Mouse (Mus musculus) intestine, embryonic 15.5 days (tissue): ENCODE results near the gene Pax3. TPM values are rescaled to one million over a fixed set of nuclear protein-coding genes. Genes with fewer than 3 reads are reported as not detected.

Source experiments
- ATAC-seq: fragments of 200-750 bp; cut with Nextera tagmentation; 2 replicates; pipeline ENCODE4 v1.8.0; 2017; ENCODE audit warnings: moderate TSS enrichment, moderate library complexity
- H3K27ac ChIP-seq: fragments of 300-500 bp; sonication (generic); 2 replicates; pipeline ENCODE4 v1.5.1; 2015; ENCODE audit warnings: mild to moderate bottlenecking, inconsistent platforms
- H3K27me3 ChIP-seq: fragments of 300-500 bp; sonication (generic); replicated peaks from 2 replicates; pipeline ENCODE4 v1.6.1; 2015; ENCODE audit warnings: inconsistent platforms
- H3K36me3 ChIP-seq: fragments of 300-500 bp; sonication (generic); 2 replicates; pipeline ENCODE4 v1.6.1; 2015; ENCODE audit warnings: inconsistent platforms
- H3K4me1 ChIP-seq: fragments of 300-500 bp; sonication (generic); replicated peaks from 2 replicates; pipeline ENCODE4 v1.6.1; 2015; ENCODE audit warnings: inconsistent platforms
- H3K4me2 ChIP-seq: fragments of 300-500 bp; sonication (generic); replicated peaks from 2 replicates; pipeline ENCODE4 v1.6.1; 2015; ENCODE audit warnings: mild to moderate bottlenecking, inconsistent platforms
- H3K4me3 ChIP-seq: fragments of 300-500 bp; sonication (generic); replicated peaks from 2 replicates; pipeline ENCODE4 v1.5.1; 2015; ENCODE audit warnings: inconsistent platforms
- H3K9ac ChIP-seq: fragments of 300-500 bp; sonication (generic); 2 replicates; pipeline ENCODE4 v1.6.1; 2015; ENCODE audit warnings: inconsistent platforms
- H3K9me3 ChIP-seq: fragments of 300-500 bp; sonication (generic); 2 replicates; pipeline ENCODE4 v1.6.1; 2016; ENCODE audit warnings: inconsistent platforms
- WGBS: fragments of 180-500 bp; shearing (Covaris S2); methylation state at CpG from one replicate; pipeline ENCODE4 v1.1.7; 2015; 5-methylcytosine and 5-hydroxymethylcytosine counted together
- polyA plus RNA-seq: library from polyadenylated mRNA; unstranded; fragments of >200 nt; fragmentation: Nextera tagmentation; extraction: Ambion mirVana; gene quantifications from 2 replicates; pipeline ENCODE4 v1.2.1, GENCODE M21; 2015

Gene Pax3
- polyA plus RNA-seq, 1 experiment from 2014 or later: not detected

GRCm38 (mm10) chr1:78195771-78196712 lies 892 bp downstream of the Pax3 start:
- 1% methylated on average over 42 of the region's 42 CpGs for WGBS
- H3K27me3 ChIP-seq: peaks cover 92% of the 10 kb centered on the region
- peak; percentile 43; the same call in 1 of the 2 replicates for ATAC-seq
- H3K27ac ChIP-seq: no peak overlapping the region
- peak overlapping the region; percentile 25 for H3K4me3 ChIP-seq
- H3K4me2 ChIP-seq: peak overlapping the region; percentile 54
- no peak overlapping the region for H3K9ac ChIP-seq
- no peaks in the 10 kb centered on the region for H3K9me3 ChIP-seq
- H3K4me1 ChIP-seq: peaks cover 12% of the 10 kb centered on the region
- no peaks in the 10 kb centered on the region for H3K36me3 ChIP-seq

DNA sequence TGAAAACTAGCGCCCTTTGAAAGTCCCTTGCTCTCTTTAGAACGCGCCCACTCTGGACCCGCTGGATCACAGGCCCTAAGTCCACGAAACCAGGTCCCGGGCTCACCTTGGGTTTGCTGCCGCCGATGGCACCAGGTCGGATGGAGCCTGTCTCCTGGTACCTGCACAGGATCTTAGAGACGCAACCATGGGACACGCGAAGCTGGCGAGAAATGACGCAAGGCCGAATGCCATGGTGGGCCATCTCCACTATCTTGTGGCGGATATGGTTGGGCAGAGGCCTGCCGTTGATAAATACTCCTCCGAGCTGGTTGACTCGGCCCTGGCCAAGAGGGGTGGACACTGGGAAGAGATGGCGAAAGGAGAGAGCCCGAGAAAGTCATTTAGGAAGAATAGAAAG lies 1.8 kb downstream of the Pax3 start:
- no peak overlapping the region for H3K27ac ChIP-seq
- no peaks in the 10 kb centered on the region for H3K36me3 ChIP-seq
- no peaks in the 10 kb centered on the region for H3K9me3 ChIP-seq
- no peak overlapping the region for H3K9ac ChIP-seq
- H3K4me1 ChIP-seq: peaks cover 12% of the 10 kb centered on the region
- no peak overlapping the region for H3K4me3 ChIP-seq
- no peak overlapping the region for H3K4me2 ChIP-seq
- WGBS: 3% methylated on average over 21 of the region's 21 CpGs
- ATAC-seq: no peak
- peaks cover 94% of the 10 kb centered on the region for H3K27me3 ChIP-seq

DNA sequence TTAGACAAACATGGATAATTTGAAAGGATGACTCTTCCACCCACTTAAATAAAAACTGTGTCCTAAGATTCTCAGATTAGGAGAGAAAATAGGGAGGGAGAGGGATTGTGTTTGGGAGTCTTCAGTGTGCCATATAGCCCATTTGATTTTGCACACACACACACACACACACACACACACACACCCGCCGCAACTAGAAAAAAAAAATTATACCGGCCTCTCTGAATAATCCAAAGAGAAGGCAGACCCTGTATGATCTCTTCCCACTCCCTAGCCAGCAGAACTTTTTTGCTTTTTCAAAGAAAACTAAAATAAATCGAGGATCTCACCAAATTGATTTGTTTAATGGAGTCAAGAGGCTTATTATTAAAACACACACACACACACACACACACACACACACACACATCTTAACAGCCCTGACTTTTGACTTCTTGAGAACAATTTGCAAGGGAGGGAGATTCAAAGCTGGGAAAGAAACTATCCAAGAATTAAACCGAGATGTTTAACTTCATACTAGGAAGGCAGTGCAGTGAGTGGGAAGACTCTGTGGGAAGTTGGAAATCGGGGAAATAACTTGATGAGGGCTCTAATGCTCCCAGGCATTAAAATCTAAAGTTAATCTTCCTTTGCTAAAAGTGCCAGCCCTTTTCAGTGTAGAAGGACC lies 2.4 kb downstream of the Pax3 start:
- Histone ChIP-seq H3K4me2 (no peak overlapping the region), H3K4me1 (peaks cover 15% of the 10 kb centered on the region), H3K36me3 (no peaks in the 10 kb centered on the region), H3K4me3 (no peak overlapping the region), H3K9ac (no peak overlapping the region), H3K27me3 (peaks cover 94% of the 10 kb centered on the region), H3K9me3 (no peaks in the 10 kb centered on the region), H3K27ac (no peak overlapping the region)
- no peak for ATAC-seq
- 7% methylated on average over 6 of the region's 6 CpGs for WGBS

GRCm38 (mm10) chr1:78193465-78193991 lies 3.4 kb downstream of the Pax3 start:
- H3K27ac ChIP-seq: no peak overlapping the region
- H3K4me2 ChIP-seq: no peak overlapping the region
- H3K9me3 ChIP-seq: no peaks in the 10 kb centered on the region
- 2% methylated on average over 20 of the region's 20 CpGs for WGBS
- H3K4me3 ChIP-seq: no peak overlapping the region
- H3K4me1 ChIP-seq: peaks cover 17% of the 10 kb centered on the region
- no peak for ATAC-seq
- H3K27me3 ChIP-seq: peaks cover 93% of the 10 kb centered on the region
- H3K9ac ChIP-seq: no peak overlapping the region
- H3K36me3 ChIP-seq: no peaks in the 10 kb centered on the region

DNA sequence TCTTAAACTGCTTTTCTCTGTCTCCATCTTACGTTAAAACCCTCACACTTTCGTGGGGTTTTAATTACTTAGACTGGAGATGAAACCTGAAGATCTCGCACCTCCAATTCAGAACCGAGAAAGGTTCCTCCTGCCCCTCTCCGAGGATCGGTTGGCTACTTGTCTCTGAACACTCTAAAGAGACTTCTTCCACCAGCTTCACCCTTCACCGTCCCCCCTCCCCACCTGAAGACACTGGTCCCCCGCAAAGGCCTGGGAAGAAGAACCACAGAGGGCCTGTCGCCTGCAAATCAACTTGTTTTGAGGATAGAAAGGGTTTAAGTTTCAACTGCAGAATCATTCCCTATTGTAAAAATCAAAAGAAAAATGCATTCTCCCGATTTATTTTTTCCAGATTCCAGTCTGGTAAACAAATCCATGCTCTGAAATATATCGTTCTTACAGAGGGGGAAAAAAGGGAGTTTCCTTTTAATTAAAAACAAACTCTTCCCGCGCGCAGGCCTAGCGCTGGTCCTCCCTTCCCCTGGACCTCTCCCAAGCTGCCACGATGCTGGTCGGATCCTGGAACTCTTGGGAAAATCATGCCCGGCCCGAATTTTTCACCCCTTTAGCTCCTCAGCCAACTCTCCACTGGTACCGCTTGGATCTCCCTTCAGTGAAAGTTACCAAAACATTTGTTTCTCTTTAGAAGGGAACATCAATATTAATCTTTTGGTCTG lies 4.0 kb downstream of the Pax3 start:
- Histone ChIP-seq H3K27me3 (peaks cover 92% of the 10 kb centered on the region), H3K4me3 (no peak overlapping the region), H3K4me2 (no peak overlapping the region), H3K4me1 (peaks cover 17% of the 10 kb centered on the region), H3K9ac (no peak overlapping the region), H3K36me3 (no peaks in the 10 kb centered on the region), H3K27ac (no peak overlapping the region), H3K9me3 (no peaks in the 10 kb centered on the region)
- no peak for ATAC-seq
- 3% methylated on average over 20 of the region's 20 CpGs for WGBS

- H3K4me1 ChIP-seq: peaks cover 17% of the 10 kb centered on the region
- no peaks in the 10 kb centered on the region for H3K36me3 ChIP-seq
- no peak overlapping the region for H3K9ac ChIP-seq
- 5% methylated on average over 19 of the region's 19 CpGs for WGBS
- H3K4me2 ChIP-seq: no peak overlapping the region
- no peak overlapping the region for H3K27ac ChIP-seq
- peaks cover 92% of the 10 kb centered on the region for H3K27me3 ChIP-seq
- no peak for ATAC-seq
- H3K4me3 ChIP-seq: no peak overlapping the region
- H3K9me3 ChIP-seq: no peaks in the 10 kb centered on the region
Observed at GRCm38 (mm10) chr1:78192217-78192735, 4.7 kb downstream of the Pax3 start.

GRCm38 (mm10) chr1:78191761-78192160 lies 5.2 kb downstream of the Pax3 start:
- H3K9me3 ChIP-seq: no peaks in the 10 kb centered on the region
- 27% methylated on average over 1 of the region's 1 CpGs for WGBS

DNA sequence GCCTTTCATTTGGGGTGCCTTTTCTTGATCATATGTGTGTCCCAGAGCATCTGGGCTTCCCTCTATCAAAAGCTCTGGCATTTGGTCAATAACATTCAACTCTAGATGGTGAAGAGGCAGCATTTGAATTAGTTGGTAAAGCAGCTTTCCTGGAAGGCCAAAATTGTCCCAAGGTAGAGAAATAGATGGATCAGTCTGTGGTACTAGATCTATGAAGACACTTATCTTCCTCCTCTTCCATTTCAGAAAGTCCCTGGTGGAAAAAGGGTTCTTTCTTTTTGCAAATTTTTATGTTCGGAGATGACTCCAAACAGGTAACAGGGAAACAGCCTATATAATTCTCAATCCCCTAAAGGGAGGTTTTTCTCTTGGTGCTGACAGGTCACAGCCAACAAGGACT lies 5.6 kb downstream of the Pax3 start:
- WGBS: 47% methylated on average over 1 of the region's 1 CpGs

More at GRCm38 (mm10) chr1:78191761-78192160, 5.2 kb downstream of the Pax3 start:
- Histone ChIP-seq H3K36me3 (no peaks in the 10 kb centered on the region), H3K4me2 (no peak overlapping the region), H3K9ac (no peak overlapping the region), H3K4me1 (peaks cover 12% of the 10 kb centered on the region), H3K4me3 (no peak overlapping the region), H3K27ac (no peak overlapping the region), H3K27me3 (peaks cover 92% of the 10 kb centered on the region)
- no peak for ATAC-seq

GRCm38 (mm10) chr1:78190386-78191111 lies 6.4 kb downstream of the Pax3 start:
- peaks cover 5% of the 10 kb centered on the region for H3K4me1 ChIP-seq
- no peak overlapping the region for H3K9ac ChIP-seq
- no peak overlapping the region for H3K27ac ChIP-seq
- no peak for ATAC-seq
- no peaks in the 10 kb centered on the region for H3K36me3 ChIP-seq
- no peaks in the 10 kb centered on the region for H3K9me3 ChIP-seq
- H3K27me3 ChIP-seq: peaks cover 81% of the 10 kb centered on the region
- WGBS: 6% methylated on average over 12 of the region's 12 CpGs
- no peak overlapping the region for H3K4me3 ChIP-seq
- no peak overlapping the region for H3K4me2 ChIP-seq

More for the DNA sequence above, 5.6 kb downstream of the Pax3 start:
- no peaks in the 10 kb centered on the region for H3K36me3 ChIP-seq
- no peak for ATAC-seq
- peaks cover 88% of the 10 kb centered on the region for H3K27me3 ChIP-seq
- no peak overlapping the region for H3K4me2 ChIP-seq
- no peak overlapping the region for H3K4me3 ChIP-seq
- no peak overlapping the region for H3K27ac ChIP-seq
- no peak overlapping the region for H3K9ac ChIP-seq
- no peaks in the 10 kb centered on the region for H3K9me3 ChIP-seq
- peaks cover 8% of the 10 kb centered on the region for H3K4me1 ChIP-seq

GRCm38 (mm10) chr1:78189501-78190345 lies 7.2 kb downstream of the Pax3 start:
- Histone ChIP-seq H3K4me1 (peaks cover 5% of the 10 kb centered on the region), H3K27me3 (peaks cover 83% of the 10 kb centered on the region), H3K4me2 (peak overlapping the region; percentile 42), H3K27ac (no peak overlapping the region), H3K4me3 (peak overlapping the region; percentile 14; the same call in 1 of the 2 replicates), H3K9ac (no peak overlapping the region), H3K36me3 (no peaks in the 10 kb centered on the region), H3K9me3 (no peaks in the 10 kb centered on the region)
- WGBS: 1% methylated on average over 47 of the region's 47 CpGs
- 0 out of 2 replicates have a peak, but pooled peaks have one; percentile 36 for ATAC-seq
